Mouse (Mus musculus): ENCODE data around the gene Mrpl23.

DNA sequence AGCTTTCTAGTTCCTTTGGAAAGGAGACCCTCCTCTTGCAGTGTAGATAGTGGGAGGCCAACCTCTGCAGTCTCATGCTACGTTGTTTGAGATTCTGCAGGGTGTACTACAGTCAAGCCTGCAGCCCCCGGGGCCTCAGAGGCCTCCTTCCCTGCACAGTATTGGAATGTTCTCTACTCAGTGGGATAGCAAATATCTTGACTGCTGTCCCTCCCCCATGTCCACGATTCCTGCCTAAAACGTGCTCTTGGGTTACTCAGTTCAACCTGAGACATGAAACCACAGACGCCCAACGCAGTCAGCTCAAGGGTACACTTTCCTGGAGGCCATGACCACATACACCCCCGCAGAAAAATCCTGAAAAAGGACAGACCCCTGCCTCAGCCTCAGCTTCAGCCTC lies 39.9 kb downstream of the Mrpl23 start:
- TF ChIP-seq CTCF (conservative IDR thresholded peaks at IDR 0.05; ENCODE audit: low read length): no peak
- no peak for TF ChIP-seq POU5F1 (IDR thresholded peaks at IDR 0.05; ENCODE audit: borderline replicate concordance, low read length)

Data from E14TG2a.4 (cell line).